Mouse (Mus musculus) kidney, embryonic 14.5 days (tissue): ENCODE data around the gene Abca17. TPM values are rescaled to one million over a fixed set of nuclear protein-coding genes. Genes with fewer than 3 reads are reported as not detected.
A peak's percentile ranks its signal among the peaks of the same experiment; 100 is the strongest.

Experiments
- ATAC-seq: fragments of 200-750 bp; cut with Nextera tagmentation; 2 replicates; pipeline ENCODE4 v1.8.0; 2017; ENCODE audit warnings: moderate number of reproducible peaks, mild to moderate bottlenecking, moderate TSS enrichment, moderate library complexity; ENCODE audit not compliant: low FRiP score, low TSS enrichment
- H3K27ac ChIP-seq: fragments of 300-500 bp; sonication (generic); 2 replicates; pipeline ENCODE4 v1.5.1; 2014; ENCODE audit warnings: low read depth, mild to moderate bottlenecking, low read length, moderate library complexity, mixed read lengths
- H3K27me3 ChIP-seq: fragments of 300-500 bp; sonication (generic); 2 replicates; pipeline ENCODE4 v1.6.1; 2014; ENCODE audit warnings: mild to moderate bottlenecking, low read length; ENCODE audit not compliant: control insufficient read depth, insufficient read depth
- H3K36me3 ChIP-seq: fragments of 300-500 bp; sonication (generic); 2 replicates; pipeline ENCODE4 v1.6.1; 2014; ENCODE audit warnings: low read length, mixed read lengths; ENCODE audit not compliant: control insufficient read depth, insufficient read depth
- H3K4me1 ChIP-seq: fragments of 300-500 bp; sonication (generic); 2 replicates; pipeline ENCODE4 v1.6.1; 2014; ENCODE audit warnings: low read length, mixed read lengths; ENCODE audit not compliant: control insufficient read depth, insufficient read depth
- H3K4me2 ChIP-seq: fragments of 300-500 bp; sonication (generic); replicated peaks from 2 replicates; pipeline ENCODE4 v1.6.1; 2014; ENCODE audit warnings: low read depth, mild to moderate bottlenecking, low read length
- H3K4me3 ChIP-seq: fragments of 300-500 bp; sonication (generic); 2 replicates; pipeline ENCODE4 v1.5.1; 2014; ENCODE audit warnings: mild to moderate bottlenecking, low read length
- H3K9ac ChIP-seq: fragments of 300-500 bp; sonication (generic); 2 replicates; pipeline ENCODE4 v1.6.1; 2014; ENCODE audit warnings: low read depth, mild to moderate bottlenecking, low read length, moderate library complexity
- H3K9me3 ChIP-seq: fragments of 300-500 bp; sonication (generic); 2 replicates; pipeline ENCODE4 v1.6.1; 2016; ENCODE audit warnings: low read length; ENCODE audit not compliant: control insufficient read depth
- WGBS: fragments of 180-500 bp; shearing (Covaris S2); extraction: QIAGEN DNeasy Blood & Tissue Kit; methylation state at CpG from one replicate; pipeline ENCODE4 v1.1.7; 2014; 5-methylcytosine and 5-hydroxymethylcytosine counted together
- polyA plus RNA-seq: library from polyadenylated mRNA; unstranded; fragments of >200 nt; fragmentation: Nextera tagmentation; extraction: Ambion mirVana; gene quantifications from 2 replicates; pipeline ENCODE4 v1.2.1, GENCODE M21; 2014

The Abca17 gene
- polyA plus RNA-seq, 1 experiment from 2014 or later = not detected

DNA sequence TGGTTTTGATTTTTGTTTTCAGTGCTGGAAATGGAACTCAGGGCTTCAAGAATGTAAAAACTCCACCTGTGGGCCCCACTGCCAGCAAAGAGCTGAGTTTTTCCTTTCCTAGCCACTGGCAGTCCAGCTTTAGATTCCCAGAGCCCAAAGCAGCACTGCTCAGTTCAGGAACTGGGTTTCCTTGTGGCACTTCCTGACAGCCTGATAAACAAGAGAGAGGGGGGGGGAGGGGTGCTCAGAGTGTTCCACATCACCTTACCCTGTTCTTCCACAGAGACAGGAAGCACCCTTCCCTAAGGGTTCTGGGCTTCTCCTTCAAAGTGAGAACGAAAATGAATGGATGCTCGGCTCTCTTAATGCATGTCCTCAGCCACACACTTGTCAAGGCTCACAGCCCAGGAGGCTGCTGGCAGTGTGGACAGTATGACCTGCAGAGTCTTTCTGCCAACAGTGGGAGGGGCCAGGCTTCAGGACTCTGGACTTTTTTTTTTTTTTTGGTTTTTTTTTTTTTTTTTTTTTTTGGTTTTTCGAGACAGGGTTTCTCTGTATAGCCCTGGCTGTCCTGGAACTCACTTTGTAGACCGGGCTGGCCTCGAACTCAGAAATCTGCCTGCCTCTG is 24.3 kb upstream of the Abca17 start:
- 73% methylated on average over 4 of the region's 5 CpGs for WGBS

DNA sequence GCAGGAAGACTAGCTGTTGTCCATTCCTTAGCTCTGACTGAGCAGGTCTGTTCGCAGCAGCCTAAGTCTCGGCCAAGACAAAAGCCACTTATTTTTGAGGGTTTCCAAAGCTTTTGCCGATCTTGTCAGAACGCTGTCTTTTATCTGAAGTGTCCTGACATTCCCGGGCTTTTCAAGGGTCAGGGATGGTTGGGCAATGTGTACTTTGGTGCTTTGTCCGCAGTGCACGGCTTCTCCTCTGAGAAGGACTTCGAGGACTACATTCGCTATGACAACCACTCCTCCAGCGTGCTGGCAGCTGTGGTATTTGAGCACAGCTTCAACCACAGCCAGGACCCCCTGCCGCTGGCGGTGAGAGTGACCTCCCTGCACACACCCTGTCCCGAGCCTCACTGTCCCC is 15.0 kb upstream of the Abca17 start:
- no peak overlapping the region for H3K9ac ChIP-seq
- H3K27me3 ChIP-seq = no peaks in the 10 kb centered on the region
- ATAC-seq = no peak
- no peak overlapping the region for H3K4me2 ChIP-seq
- no peaks in the 10 kb centered on the region for H3K4me1 ChIP-seq
- no peak overlapping the region for H3K27ac ChIP-seq
- 74% methylated on average over 13 of the region's 13 CpGs for WGBS
- peaks cover 5% of the 10 kb centered on the region; the same call in 1 of the 2 replicates for H3K36me3 ChIP-seq
- H3K4me3 ChIP-seq = no peak overlapping the region
- no peaks in the 10 kb centered on the region for H3K9me3 ChIP-seq

More for the DNA sequence above, 24.3 kb upstream of the Abca17 start:
- Histone ChIP-seq H3K9me3 (no peaks in the 10 kb centered on the region), H3K4me1 (no peaks in the 10 kb centered on the region), H3K27me3 (no peaks in the 10 kb centered on the region), H3K27ac (no peak overlapping the region), H3K36me3 (peaks cover 6% of the 10 kb centered on the region; the same call in 1 of the 2 replicates), H3K4me3 (no peak overlapping the region), H3K4me2 (no peak overlapping the region), H3K9ac (no peak overlapping the region)
- no peak for ATAC-seq

- Histone ChIP-seq H3K27me3 (no peaks in the 10 kb centered on the region), H3K4me2 (no peak overlapping the region), H3K27ac (no peak overlapping the region), H3K4me3 (no peak overlapping the region), H3K36me3 (peaks cover 5% of the 10 kb centered on the region; the same call in 1 of the 2 replicates), H3K4me1 (no peaks in the 10 kb centered on the region), H3K9me3 (no peaks in the 10 kb centered on the region), H3K9ac (no peak overlapping the region)
- WGBS = 89% methylated on average over 9 of the region's 9 CpGs
- ATAC-seq = no peak
These were observed 13.6 kb upstream of the Abca17 start for GRCm38 (mm10) chr17:24364461-24364860.

DNA sequence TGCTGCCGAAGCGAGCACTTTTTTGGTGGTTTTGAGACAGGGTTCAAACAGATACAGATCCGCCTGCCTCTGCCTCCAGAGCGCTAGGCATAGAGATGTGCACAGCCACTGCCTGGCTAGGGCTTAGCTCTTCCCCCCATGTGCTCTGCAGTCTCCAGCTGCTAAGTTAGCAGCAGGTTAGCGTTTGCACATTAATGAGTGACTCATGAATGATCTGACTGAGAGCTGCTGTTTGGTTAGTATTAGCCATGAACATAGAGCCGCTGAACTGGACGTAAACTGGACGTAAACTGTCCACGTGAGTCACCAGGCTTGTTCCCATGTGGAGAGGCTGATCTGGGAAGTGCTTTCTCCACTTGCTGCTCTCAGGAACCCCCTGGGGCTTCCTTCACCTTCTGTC is 11.7 kb upstream of the Abca17 start:
- Histone ChIP-seq H3K9me3 (no peaks in the 10 kb centered on the region), H3K4me1 (no peaks in the 10 kb centered on the region), H3K27ac (no peak overlapping the region), H3K27me3 (no peaks in the 10 kb centered on the region), H3K36me3 (peaks cover 5% of the 10 kb centered on the region; the same call in 1 of the 2 replicates), H3K4me2 (no peak overlapping the region), H3K9ac (no peak overlapping the region), H3K4me3 (no peak overlapping the region)
- ATAC-seq = peak; percentile 52; the same call in 1 of the 2 replicates
- WGBS = 74% methylated on average over 9 of the region's 9 CpGs

DNA sequence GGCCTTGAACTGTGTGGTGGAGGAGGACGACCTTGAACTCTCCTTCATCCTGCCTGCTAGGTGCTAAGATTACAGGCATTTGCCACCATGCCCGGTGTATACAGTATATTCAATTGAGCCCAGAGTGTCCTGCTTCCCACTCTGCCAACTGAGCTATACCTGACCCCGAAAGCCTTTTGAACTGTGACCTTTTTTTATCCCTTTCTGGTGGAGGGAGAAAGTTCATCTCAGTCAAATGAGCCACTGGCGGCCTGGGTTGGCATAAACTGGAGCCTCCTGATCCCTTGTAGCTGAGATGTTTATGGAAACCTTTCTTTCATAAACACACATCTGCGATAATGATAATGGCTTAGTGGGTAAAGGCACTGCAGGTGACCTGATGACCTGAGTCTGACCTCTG is 10.4 kb upstream of the Abca17 start:
- H3K27ac ChIP-seq = no peak overlapping the region
- no peak overlapping the region for H3K4me2 ChIP-seq
- H3K27me3 ChIP-seq = no peaks in the 10 kb centered on the region
- H3K4me3 ChIP-seq = no peak overlapping the region
- no peaks in the 10 kb centered on the region for H3K9me3 ChIP-seq
- no peaks in the 10 kb centered on the region for H3K4me1 ChIP-seq
- no peaks in the 10 kb centered on the region for H3K36me3 ChIP-seq
- no peak overlapping the region for H3K9ac ChIP-seq
- ATAC-seq = no peak
- 86% methylated on average over 5 of the region's 5 CpGs for WGBS

GRCm38 (mm10) chr17:24360841-24361240 is 10.0 kb upstream of the Abca17 start:
- no peaks in the 10 kb centered on the region for H3K27me3 ChIP-seq
- H3K27ac ChIP-seq = no peak overlapping the region
- H3K4me2 ChIP-seq = no peak overlapping the region
- ATAC-seq = no peak
- H3K36me3 ChIP-seq = no peaks in the 10 kb centered on the region
- no peaks in the 10 kb centered on the region for H3K4me1 ChIP-seq
- 83% methylated on average over 8 of the region's 8 CpGs for WGBS
- H3K9me3 ChIP-seq = no peaks in the 10 kb centered on the region
- H3K4me3 ChIP-seq = no peak overlapping the region
- H3K9ac ChIP-seq = no peak overlapping the region

- Histone ChIP-seq H3K4me2 (no peak overlapping the region), H3K27me3 (no peaks in the 10 kb centered on the region), H3K4me1 (no peaks in the 10 kb centered on the region), H3K9ac (no peak overlapping the region), H3K27ac (no peak overlapping the region), H3K4me3 (no peak overlapping the region), H3K9me3 (no peaks in the 10 kb centered on the region), H3K36me3 (no peaks in the 10 kb centered on the region)
- WGBS = 73% methylated on average over 2 of the region's 2 CpGs
- ATAC-seq = no peak
These were observed 9.0 kb upstream of the Abca17 start for GRCm38 (mm10) chr17:24359903-24360302.

GRCm38 (mm10) chr17:24359006-24359405 is 8.1 kb upstream of the Abca17 start:
- ATAC-seq = no peak
- no peaks in the 10 kb centered on the region for H3K36me3 ChIP-seq
- H3K27ac ChIP-seq = no peak overlapping the region
- 91% methylated on average over 8 of the region's 8 CpGs for WGBS
- H3K4me1 ChIP-seq = no peaks in the 10 kb centered on the region
- no peak overlapping the region for H3K4me3 ChIP-seq
- H3K9ac ChIP-seq = no peak overlapping the region
- no peak overlapping the region for H3K4me2 ChIP-seq
- H3K9me3 ChIP-seq = no peaks in the 10 kb centered on the region
- H3K27me3 ChIP-seq = no peaks in the 10 kb centered on the region

GRCm38 (mm10) chr17:24355284-24355683 is 4.4 kb upstream of the Abca17 start:
- no peaks in the 10 kb centered on the region for H3K36me3 ChIP-seq
- 77% methylated on average over 8 of the region's 8 CpGs for WGBS
- no peak overlapping the region for H3K4me2 ChIP-seq
- H3K9me3 ChIP-seq = no peaks in the 10 kb centered on the region
- ATAC-seq = no peak
- no peak overlapping the region for H3K27ac ChIP-seq
- no peak overlapping the region for H3K9ac ChIP-seq
- H3K4me3 ChIP-seq = no peak overlapping the region
- H3K4me1 ChIP-seq = no peaks in the 10 kb centered on the region
- peaks cover 8% of the 10 kb centered on the region for H3K27me3 ChIP-seq
